Mouse (Mus musculus) brain, adult 2 months (tissue): Measurements from ENCODE around the gene Fgf7.

Experiments
- DNase-seq: peaks from one replicate; pipeline ENCODE4 v3.0.0; 2011; ENCODE audit warnings: low read depth, low spot score

Gene Fgf7

DNA sequence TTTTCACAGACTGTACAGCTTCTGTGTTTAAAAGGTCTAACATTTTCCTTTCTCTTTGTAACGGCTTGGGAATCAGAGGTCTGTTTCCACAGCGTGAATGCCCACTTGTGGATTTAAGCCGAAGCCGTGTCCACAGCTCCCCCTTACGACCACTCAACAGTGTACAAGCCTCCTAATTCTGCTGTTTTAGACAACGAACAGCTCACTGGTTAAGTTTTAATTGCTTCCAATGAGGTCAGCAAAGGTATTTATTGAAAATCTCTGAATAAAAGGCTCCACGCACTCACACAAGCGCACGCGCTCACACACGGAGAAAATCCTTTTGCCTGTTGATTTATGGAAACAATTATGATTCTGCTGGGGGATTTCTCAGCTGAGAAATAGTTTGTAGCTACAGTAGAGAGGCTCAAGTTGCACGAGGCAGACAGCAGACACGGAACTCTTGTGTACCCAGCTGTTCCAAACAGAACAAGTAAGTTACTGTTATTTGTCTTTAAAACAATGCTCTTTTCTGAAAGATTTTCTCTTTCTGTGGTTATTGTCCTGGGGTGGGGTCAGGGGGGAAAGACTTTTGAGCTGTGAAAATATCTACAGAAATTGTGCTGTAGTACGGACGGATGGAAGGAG, at the start of gene Fgf7:
Fgf7 (plus strand) TSS at position 280 of the 627 bp plus-strand sequence.
- peak; percentile 62 for DNase-seq

DNA sequence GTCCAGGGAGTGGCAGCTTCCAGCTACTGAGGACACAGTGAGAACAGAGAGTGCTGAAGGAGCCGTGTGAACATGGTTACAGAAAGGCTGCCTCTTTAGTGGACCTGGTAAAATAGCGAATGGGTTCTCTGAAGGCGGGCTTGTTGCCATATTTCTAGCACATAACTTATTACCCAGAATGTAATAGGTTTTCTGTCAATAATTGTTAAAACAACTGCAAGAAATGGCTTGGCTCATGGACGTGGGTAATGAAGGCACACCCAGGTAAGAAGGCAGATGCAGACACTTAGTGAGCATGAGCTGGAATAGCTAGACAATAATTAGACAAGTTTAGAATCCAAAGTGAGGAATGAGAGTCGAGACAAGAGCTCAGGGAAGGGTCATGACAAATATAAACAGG, 32.2 kb upstream of the Fgf7 start:
- no peak for DNase-seq

DNA sequence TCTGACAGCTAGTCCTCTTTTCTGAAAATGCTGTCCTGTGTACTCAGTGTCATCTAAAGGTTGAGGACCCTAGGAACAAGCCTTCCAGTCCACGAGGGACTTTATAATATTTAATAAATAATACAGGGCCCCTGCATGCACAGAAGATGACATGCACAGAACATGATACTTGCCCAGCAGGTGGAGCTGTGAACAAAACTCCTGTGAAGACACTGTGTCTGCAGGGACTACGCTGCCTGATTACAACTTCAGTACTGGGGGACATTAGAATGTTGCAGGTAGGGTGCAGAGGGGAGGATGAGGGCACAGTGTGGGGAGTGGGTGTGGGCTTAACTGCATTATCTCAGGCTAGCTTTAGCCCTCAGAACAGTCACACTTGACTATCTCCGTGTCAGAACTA, 28.4 kb upstream of the Fgf7 start:
- peak; percentile 75 for DNase-seq

DNA sequence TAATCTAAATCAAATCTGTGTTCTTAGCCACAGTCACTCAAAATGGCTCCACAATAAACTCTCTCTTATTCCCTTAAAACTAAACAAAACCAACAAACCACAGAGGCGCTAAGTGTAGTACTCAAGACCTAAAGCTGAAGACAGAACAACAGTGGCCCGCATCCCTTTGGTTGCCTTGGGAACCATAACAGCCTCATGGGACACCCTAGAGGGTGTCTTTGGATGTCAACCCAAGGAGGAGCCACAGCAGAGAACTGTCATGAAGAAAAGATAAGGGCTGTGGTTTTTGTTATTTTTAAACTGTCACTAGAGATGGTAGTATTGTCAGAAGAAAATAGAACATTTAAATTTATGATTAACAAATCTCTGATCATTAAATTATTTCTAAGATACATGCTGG, 27.7 kb upstream of the Fgf7 start:
- no peak for DNase-seq

DNA sequence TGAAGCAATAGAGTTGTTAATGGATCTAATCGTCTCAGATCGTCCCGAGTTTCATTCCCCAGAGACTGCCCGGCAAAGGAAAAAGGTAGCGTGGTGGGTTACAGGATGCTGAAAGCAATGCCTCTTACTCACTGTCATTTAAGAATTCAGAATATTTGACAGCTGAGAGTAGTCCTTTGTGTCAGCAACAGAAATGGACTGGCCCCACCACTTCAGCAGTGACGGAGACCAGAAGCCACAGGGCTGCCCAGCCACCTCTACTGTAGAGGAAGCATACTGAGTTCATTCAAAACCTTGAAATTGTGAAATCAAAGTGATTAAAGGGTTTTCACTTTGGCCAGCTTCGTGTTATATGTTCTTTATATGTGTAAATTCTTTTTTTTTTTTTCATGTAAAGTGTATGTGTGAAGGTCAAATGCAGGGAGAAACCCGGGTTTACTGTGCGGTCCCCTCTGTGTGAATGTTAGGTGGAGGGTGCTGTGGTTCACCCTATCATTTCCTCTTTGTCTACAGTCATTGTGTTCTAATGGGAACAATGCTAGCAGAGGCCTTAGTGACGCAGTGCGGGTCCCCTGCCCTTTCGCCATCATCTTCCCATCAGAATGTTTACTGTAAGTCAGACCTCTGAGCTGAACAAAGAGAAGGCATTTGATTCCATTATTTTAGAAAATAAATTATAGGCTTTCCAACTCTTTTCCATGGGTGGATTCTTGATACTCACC, 19.3 kb upstream of the Fgf7 start:
- no peak for DNase-seq

DNA sequence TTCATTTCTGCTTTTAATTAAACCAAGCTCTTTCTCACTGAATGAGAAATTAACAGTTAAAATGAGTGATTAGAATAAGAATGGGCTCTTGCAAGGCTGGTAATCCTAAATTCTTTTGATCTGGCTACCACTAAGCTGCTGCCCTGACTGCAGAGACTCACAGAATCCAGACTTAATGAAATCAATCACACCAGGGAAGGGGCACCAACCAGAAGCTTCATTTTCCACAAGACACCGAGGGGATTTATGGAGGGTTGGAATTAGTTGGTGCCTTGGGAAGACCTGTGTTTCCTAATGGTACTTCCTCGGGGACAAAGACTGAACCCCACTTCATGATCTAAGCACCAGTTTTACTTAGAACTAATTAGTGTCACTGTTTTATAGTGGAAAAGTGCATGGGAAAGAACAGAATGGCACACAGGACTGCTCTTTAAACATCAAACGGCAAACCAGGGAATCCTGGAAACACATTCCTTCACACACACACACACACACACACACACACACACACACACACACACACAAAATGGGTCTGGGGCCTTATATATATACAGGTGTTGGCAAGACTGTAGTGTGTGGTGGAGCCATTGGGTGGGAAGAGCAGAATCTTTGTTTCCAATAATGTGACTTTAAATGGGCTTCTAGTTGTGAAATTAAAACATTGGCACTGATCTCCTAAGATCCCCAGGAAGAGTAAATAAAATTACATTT, 18.5 kb upstream of the Fgf7 start:
- no peak for DNase-seq

DNA sequence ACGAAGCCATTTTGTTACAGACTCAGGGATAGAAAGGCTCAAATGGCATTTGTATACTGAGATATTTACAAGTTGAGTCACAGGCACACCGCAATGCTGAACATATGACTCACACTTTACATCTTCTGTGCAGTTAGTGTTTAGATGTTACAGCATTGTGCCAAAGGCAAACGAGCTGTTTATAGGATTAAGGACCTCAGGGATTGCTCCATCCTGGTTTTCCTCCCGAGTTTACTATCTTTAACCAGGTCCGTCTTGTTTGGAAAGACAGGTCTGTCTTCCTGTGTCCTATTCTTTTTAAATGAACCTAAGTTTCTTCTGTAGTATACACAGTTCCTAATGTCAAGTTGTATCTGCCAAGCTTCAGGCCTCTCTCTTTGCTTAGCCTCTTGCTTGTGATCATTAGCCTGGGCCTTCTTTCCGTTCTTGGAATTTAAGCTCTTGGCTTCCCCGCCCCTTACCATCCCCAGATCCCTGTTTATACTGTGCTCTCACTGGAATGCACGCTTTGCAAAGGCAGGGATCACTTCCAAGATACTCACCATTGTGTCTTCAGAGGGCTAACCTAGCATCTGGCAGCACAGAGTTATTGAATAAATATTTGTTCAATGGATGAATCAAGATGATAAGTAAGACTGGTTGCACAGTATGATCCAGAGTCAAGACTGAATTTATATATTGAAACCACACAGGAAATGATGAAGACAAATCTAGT, 3.1 kb upstream of the Fgf7 start:
- DNase-seq = peak; percentile 35

DNA sequence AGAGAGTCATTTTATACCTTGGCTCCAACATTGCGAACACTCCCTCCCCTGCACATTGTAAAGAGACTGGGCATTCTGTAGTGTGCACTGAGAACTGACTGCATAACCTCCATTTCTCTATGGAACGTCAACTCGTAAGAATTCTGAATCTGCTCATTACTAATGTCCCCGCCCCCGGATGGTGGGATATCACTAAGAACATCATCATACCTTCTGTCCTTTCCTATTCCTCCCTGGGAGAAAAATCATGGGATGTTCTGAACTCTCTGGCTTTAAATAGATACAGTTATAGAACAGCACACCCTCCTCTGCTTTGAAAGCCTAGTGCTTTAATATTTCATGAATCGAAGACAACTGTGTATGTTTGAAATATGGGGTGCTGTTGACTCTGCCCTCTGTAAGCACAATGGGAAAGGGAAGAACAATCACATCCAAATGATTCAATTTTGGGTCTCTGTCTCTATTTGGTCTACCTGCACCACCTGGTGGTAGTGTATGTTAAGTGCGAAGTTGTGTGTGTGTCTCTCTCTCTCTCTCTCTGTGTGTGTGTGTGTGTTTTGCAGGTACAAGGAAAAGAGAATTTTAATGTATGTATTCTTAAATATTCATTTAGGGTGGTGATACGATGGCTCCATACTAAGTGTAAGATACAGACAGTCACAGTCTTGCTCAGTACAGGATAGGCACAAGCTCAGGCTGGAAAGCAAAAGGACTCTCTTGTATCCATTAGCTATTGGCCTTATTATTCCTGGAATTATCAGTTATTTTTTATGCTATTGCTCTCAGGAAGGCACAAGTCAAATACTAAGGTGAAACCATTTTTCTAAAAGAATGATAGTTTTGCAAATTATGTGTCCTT, 1.1 kb upstream of the Fgf7 start:
- peak; percentile 45 for DNase-seq

DNA sequence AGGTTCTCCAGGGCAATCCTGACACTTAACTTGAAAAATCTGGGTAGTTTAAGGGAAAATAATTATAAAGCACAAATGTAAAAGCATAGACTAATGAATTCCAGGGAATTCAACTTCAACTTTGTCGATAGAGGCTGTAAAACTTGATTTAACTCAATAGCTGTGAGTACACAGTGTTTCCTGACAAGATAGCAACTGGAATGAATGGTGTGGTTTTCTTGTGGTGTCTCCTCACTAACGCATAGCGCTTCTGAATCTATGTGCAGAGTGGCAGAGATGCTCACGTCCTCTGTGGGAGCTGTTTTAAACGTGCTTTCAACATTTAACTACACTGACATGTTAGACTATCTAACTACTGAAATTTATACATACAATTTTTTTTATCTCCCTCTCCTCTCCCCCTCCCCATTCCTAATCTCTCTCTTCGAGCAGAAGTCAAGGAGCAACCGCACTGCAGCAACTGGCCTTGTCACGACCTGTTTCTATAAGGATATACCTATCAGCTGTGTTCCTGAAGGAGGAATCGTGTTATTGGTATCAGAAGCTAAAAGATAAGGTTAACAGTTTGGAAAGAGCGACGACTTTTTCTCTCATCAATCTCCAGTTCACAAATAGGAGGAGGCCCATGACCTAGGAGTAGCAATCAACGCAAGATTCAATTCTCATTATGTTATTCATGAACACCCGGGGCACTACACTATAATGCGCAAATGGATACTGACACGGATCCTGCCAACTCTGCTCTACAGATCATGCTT, 734 bp downstream of the Fgf7 start:
- DNase-seq = no peak

DNA sequence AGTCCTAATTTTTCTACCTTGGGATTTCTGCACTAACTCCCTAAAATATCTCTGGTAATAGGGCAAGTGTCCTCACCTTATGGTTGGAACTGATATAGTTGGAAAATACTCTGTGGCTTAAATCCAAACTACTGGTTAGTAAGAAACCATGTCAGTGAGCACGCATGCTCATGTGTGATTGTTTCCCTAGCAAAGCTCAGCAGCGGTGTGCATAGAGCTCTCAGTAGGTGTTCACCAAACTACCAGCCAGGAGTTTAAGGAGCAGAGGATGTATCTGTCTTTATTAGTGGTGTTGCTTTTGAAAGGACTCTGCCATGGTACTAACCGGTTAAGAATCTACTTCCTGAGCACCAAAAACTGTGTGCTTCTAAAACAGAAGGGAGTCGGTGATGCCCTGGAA, 1.7 kb downstream of the Fgf7 start:
- no peak for DNase-seq

DNA sequence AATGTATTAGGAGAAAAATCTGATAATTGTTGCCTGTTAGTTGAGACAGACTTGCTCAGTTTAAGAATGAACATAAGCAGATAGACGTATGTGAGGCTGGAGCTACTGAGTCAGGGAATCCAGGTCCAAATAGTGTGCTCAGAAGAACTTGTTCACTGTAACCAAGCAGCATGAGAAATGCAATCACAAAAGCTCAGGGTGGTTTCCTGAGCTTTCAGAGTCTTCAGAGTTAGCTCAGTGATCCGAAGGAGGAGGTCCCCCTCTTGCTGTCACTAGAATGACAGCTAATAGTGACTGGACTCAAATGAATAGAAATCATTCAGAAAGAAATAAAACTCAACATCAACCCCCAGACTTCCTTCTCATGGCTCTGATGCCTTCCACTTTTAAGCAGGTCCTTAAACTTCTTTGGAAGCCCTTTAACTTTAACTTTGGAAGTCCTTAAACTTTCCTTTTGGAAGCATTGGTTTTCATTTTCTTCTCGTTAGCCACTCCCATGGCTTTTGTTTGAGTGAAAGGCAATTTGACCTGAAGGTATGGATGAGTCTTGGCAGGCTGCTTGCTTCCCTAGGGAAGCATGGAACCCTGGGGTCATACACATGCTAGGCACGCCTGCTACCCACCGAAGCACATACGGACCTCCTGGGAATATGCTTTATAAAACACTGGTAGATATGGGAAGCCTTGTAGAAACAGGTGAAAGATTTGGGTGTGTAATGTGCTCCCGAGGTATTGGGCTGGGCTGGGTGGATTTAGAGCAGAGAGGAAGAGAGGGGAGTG, 4.0 kb downstream of the Fgf7 start:
- DNase-seq = no peak

DNA sequence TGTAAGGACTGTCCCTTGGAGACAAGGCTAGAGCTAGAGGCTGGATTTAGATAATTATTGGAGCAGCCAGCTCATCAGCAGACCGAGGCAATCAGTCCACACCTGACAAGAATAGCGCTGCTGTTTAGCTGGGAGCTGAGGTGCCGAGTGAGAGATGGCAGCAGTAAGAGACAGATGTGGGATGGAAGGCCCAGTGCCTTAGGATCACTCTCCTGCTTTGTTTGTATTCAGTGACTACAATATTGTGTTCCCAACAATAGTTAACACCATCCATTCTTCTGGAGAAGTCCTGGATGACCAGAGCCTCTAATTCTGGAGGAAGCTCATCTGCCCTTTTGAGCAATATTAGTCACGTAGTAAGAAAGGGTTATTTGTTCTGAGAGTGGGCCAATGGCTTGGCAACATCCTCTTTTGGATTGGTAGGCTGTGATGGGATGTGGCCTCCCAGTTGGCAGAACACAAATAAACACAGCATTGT, 5.0 kb downstream of the Fgf7 start:
- peak; percentile 87 for DNase-seq

DNA sequence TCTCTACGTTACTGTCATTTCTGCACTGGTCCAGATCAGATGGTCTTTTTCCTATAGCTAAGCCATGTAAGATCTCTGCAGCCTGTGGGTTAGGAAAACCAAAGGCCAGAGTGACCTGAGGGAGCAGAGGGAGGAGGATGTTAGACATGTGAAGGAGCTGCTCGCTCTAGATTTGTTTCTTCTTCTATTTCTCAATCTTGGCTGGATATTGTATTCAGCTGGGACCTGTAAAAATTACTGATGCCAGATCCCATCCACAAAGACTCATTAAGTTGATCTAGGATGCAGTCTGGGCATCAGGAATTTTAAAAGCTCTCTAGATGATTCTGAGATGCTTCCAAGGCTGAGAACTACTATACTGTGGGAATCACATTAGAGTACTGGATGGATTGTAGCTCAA, 6.2 kb downstream of the Fgf7 start:
- DNase-seq = no peak

DNA sequence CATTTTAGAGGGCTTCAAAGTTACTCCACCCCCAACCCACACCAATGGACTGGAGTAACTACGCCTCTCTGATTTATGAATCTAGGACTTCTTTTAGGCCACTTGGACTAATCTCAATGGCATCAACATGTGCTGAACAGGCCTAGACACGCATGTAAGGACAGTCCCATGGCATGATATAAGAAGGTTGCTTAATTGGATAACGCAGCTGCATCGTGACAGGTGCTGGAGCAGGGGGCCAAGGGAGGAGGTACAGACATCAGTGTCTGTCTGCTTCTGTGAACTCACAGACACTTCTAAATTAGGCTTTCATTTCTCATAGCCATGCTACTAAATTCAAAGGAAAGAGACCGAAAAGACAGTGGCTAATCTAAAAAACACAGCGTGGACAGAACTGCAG, 6.8 kb downstream of the Fgf7 start:
- DNase-seq = no peak

DNA sequence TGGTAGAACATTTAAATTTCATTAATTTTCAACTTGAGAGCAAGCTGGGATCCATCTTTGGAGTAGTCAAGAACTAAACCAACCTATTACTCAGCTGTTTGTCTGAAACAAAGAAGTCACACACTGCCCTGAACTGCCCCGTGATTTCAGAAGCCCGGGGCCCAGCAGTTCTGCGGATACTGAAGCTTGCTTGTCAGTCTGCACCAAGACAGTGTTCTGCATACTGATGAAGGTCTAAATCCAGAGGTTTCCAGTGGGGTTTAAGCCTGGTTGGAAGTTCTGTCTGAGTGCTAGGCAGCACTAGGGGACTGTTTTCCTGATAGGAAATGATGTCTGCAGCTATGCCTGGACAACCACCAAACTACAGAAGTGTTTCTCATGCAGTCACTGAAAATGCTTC, 8.2 kb downstream of the Fgf7 start:
- peak; percentile 47 for DNase-seq

DNA sequence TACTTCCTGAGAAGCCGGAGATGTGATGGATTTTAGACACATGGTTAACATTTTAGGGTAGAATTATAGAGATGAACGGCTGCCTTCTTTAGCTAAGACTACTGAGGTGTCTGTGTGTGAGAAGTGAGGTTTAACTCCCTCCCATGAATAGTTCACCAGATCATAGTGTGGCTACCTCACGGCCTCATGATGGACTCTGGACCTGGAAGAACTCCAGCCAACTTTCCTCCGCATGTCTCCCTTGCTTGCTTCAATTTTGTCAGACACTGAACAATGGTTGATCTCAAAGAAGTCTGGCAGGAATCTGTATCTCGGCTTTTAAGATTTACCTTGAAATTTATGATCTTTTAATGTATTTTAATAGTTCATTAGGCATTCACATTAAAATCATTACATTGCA, 11.2 kb downstream of the Fgf7 start:
- DNase-seq = no peak

DNA sequence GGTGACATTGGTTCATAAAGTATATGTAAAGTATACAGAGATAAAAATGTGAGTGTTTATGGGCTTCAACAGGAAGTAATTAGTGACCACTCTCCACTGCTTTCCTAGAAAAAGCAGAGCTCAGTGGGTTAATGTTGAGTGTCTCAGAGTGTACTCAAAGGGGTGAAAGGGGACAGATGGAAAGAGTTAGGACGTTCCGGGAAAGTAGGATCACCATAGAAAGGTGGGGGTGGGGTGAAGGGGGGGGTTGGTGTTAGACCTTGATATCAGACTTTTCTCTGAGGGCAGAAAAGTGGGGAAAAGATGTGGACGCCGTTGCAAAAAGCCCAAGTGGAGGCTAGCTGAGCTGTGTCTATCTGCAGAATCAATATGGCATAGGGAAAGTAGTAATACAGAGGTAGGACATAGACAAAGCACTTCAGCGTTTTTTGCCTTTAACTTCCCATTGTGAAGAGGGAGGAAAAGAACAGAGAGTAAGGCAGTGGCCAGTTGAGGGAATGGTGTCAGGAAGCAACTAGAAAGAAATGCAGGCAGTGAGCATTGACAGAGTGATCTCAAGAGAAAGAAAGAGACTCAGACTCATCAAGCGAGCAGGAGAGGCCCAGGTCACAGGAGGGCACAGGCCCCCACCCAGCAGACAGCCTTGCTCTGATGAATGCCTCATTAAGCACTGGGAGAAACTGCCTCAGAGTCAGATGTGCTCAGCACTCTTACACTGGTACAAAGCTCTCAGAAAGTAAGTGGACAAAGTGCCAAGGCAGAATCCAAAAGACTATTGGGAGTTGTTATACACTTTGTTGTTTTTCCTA, 18.5 kb downstream of the Fgf7 start:
- DNase-seq = no peak

DNA sequence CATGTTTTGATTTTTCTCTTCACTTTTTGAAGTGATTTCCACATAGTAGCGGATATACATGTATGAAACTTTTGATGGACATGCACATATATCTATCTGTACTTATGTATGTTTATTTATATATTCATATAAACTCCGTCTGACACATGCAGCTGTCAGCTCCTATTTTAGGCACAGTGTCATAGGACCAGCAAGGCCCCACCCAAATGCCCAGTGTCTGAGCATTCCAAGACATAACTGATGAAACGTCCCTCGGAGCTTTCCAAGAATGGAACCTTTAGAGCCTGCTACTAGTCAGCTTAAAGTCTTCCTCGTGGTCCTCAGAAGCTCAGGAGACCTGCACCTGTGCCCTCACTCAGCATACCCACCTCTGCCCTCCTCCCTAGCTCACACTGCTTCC, 19.2 kb downstream of the Fgf7 start:
- no peak for DNase-seq

DNA sequence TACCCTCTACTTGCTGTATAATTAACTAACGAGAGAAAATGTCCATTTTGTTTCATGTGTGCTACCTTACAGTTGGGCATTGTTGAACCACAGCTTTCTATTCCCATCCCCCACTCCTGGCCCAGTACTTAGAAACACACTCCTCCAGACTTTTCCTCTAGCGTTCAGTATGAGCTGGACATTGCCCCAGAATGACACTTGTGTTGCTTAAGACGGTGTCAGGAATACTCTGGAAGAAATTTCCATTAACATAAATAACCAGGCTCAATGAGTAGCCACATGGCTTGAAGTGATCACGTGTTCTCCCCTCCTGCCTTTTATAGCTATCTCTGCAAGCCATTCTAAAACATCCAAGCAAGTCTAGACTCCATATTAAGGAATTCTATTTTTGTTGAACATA, 26.1 kb downstream of the Fgf7 start:
- no peak for DNase-seq
